Mouse (Mus musculus) thymus, postnatal 25 days (tissue): ENCODE measurements around the gene Atp2b4.

ENCODE experiments used
- DNase-seq: peaks from one replicate; pipeline ENCODE4 v3.0.0; 2022

The Atp2b4 gene

DNA sequence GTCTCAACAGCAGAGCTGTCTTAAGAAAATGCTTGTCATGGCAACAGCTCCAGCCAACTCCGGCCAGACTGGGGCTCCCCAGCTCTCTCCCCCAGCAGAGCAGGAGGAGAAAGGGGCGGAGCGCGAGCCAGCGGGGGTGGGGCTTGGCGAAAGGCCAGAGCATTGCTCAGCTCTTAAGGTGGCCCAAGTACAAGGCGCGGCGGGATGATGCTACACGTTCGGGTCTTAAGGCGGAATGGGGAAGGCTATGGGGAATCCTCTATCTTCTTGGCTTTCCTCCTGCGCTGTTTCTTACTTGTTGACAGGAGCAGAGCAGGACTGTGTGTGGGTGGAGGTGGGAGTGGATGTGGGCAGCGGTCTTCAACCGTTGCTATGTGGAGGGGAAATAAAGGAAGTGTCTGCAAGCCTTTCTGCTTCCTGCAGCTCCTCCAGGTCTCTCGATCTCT lies at the start of gene Atp2b4:
Gene Atp2b4 (minus strand): TSS at position 94 of the 446 bp plus-strand sequence.
- DNase-seq, result peak; percentile 90

DNA sequence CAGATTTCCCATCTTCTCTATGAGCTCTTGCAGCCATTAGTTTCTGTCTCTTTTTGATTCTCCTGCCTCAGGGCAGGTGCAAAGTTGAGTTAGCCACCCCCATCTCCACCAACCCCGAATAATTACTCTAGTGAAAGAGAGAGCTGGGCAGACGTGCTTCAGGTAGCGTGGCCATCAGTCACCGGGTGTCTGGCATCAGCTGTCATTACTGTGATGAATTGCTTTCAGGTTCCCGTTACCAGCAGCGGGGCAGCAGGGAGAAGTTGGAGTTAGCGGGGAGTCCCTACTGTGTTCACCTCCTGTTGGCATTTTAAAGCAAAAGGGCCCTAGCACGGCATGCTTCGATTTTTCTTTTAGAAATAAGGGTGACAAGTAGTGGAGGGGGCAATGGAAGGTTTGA lies 43.9 kb upstream of the Atp2b4 start:
- no peak for DNase-seq

DNA sequence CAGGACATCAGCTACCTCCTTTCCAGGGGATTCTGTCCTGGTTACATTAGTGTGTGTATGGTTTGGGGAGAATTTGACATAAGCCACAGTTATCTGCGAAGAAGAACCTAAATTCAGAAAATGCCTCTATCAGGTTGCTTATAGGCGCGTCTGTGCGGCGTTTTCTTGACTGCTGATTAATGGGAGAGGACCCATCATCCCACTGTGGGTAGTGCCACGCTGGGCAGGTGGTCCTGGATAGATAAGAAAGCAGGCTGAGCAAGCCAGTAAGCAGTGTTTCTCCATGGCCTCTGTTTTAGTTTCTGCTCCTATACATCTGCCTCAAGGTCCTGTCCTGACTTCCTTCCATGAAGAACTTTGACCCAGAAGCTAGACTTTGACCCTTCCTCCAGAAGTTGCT lies 43.1 kb upstream of the Atp2b4 start:
- DNase-seq, result no peak

DNA sequence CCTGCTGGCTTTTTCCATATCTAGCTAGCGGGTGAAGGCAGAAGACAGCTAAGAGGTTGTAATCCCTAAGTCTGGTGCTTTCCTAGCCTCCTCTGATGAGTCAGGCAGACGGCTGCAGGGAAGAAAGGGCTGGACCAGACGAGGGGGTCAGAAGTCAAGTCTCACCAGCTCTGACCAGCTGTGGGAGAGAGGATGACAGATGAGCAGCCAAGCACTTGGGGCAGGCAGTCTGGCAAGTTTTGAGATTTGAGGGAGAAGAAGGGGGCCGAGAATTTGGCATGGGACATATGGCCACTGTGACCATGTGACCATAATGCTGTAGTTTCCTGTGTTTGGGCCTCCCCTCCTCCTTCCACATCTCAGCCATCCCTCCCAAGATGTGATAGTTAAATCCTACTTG lies 42.5 kb upstream of the Atp2b4 start:
- DNase-seq, result no peak

DNA sequence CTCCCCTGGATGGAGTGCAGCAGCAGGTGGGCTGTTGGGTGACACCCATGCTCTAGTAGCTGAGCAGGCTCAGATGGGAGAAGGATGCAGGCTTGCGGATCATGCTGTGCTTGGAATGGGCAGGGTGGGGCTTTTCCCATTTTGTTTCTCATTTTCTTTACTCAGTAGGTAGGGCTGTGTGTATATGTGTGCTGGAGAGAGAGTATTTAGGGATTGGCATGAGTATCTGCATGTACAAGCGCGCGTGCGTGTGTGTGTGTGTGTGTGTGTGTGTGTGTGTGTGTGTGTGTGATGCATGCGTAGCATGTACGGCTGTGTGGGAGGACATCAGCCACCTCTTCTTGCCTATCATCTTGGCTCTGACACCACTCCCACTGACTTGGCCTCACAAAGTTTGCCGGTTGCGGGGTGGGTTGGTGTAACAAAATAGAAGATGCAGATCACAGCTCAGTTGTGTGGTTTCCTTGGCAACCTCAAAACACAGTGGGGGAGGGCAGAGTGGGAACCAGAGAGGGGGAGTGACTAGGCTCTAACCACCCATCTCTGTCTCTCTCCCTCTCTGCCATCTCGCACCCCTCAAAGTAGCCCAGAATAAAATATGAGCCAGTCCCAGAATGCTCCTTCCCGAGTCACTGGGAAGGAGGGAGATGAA lies 41.4 kb upstream of the Atp2b4 start:
- DNase-seq, result no peak

DNA sequence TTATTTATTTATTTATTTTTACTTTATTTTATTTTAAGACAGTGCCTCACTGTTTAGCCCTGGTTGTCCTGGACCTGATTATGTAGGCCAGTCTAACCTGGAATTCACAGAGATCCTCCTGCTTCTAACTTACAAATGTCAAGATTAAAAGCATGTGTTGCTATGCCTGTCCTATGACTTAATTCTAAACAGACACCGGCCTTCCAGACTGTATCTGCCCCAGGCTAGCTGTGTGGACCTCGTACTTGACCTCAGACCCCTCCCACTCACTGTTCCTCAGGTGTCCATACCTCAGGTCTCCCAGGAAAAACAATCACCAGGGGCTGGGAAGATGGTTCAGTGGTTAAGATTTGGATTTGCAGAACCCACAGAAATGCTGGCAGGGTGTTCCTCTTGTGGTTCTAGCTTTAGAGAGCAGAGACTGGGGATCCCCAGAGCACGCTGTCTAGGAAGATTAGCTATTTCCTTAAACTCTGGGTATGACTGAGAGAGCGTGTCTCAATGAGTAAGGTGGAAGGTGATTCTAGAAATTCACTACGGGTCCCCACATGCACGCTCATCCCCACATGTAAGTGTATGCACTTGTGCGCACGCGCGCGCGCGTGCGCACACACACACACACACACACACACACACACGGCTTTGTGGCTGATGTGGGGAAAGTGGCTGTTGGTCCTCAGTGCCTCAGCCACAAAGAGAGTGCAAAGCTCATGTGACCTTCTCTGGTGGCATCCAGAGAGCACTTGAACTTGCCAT lies 40.5 kb upstream of the Atp2b4 start:
- no peak for DNase-seq

DNA sequence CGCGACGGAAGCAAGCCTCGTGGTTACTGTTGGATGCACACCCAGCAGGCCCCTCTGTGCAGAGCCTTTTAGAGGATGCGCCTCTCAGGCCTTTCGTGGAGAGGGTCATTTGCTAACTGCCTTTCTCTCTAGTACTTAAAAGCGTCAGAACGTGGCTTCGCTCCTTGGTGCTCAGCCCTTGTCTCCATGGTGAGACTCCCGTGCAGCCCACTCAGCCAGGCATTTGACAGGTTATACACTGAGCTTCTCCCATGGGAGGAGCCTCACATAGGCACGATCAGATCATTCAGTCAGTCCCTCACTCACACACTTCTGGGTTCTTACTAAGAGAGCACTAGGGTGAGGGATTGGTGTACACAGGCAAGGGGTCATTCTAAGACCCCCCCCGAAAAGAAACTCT lies 39.7 kb upstream of the Atp2b4 start:
- DNase-seq, result no peak

DNA sequence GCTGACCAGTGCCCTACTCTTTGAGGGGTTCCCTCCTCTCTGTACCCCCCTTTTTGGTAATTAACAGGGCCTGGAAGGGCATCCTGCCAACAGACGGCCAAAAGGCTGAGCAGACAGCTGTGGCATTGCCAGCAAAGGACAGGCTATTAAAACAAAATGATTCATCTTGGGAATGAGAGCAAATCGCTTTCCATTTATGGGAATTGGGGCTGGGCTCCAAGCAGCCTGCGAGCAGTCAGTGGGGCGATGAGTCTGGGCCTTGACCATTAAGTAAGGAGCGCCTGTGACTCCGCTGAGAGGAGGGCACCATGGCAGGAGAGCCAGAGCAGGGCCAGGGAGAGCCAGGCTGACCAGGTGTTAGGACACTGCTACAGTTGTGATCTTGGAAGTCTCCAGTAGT lies 33.5 kb upstream of the Atp2b4 start:
- no peak for DNase-seq

DNA sequence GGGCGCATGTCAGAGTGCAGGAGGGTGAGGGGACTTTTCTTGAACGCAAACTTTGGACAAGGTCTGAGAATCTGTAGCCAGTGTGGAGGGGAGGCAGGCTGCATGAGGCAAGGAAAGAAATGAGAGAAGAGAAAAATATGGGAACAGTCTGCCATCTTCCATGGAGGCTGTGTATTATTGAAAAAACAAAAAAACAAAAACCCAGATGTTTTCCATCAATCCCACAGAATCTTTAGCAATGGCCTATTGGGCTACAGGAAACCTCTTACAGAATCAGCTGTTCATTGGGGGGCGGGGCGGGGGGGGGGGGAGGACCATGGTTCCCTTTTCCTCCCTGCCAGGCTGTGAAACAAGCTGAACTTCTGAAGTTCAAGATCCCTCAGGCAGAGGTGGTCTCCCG lies 31.9 kb upstream of the Atp2b4 start:
- DNase-seq, result no peak

DNA sequence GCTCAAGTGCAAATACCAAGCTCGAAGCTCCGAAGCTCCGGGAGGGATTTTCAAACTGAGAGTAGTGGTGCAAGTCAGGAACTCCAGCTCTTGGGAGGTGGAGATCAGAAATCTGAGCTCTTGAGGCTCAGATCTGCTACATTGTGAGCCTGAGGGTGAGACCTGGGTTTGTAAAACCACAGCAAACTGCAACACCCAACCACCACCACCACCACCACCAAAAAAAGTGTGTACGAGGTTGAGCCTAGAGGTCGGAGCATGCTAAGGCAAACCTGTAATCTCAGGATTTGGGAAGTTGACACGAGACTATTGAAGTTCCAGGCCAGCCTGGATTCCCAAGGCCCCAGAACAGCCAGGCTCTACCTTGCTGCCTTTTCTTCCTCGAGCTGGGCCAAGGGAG lies 25.4 kb upstream of the Atp2b4 start:
- DNase-seq, result no peak

DNA sequence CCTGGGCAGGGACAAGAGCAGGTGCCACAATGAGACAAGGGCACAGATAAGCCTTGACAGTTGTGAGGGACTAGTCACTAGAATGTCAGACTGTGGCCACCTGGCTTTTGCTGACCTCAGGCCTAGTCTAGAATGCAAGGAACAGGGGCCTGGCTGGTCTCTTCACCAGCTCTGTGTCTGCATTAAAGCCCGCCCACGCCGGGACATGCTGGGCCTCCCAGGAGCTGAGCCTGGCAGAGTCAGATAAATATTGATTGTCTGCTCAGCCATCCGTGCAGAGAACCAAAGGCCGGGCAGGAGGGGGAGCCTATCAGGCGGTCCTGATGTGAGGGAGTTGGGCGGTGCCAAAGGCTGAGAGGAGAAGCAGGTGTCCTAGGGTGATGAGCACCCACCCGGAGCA lies 24.7 kb upstream of the Atp2b4 start:
- no peak for DNase-seq

DNA sequence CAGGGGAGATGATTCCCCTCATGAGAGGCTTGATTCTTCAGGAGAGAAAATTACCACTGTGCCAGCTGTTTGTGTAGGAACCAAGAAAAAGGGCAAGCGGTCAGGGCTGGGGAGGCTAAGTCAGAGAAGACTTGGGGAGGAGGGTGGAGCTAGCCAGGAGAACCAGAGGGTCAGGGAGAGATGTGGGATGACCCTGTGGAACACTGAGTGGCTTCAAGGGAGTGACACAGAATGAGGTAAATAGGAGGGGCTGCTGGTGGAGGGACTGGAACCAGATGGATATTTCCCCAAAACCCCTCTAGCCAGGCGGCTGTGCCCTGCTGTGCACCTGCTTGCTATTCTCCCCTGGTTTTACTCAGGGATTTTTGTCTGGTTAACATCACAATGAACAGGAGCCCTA lies 24.3 kb upstream of the Atp2b4 start:
- no peak for DNase-seq

DNA sequence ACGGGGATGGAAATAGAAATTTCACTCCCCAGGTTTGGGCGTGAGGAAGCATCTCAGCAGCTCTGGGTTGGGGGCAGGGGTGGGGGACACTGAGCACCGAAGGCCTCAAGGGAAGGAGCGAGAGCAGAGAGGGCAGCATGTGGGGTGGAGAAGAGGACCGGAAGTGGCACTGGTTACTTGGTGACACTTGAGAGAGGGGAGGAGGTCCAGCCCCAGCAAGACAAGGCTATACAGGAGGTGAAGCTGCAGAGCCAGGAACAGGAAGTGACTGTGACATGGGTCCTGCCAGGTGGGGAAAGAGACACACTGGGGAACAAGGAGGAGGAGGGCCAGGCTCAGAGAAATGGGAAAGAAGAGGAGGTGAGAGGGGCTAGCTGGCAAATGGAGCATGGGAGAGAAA lies 20.3 kb upstream of the Atp2b4 start:
- DNase-seq, result peak; percentile 34

DNA sequence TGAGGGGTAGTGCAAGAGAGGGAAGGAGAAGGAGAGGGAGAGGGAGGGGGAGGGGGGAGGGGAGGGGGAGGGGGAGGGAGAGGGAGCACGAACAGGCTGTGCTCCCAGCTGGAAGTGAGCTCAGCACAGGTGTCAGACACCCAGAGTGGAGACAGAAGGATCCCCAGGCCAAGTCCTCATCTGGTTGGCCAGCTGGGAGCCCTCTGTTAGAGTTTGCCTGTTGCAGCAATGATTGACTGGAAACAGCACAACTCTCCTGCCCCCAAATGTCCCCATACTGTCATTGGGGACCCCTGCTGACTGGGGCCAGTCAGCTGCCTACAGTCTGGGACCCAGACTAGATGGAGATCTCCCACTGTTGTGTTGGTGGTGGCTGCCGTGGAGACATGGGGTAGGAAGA lies 19.3 kb upstream of the Atp2b4 start:
- no peak for DNase-seq

DNA sequence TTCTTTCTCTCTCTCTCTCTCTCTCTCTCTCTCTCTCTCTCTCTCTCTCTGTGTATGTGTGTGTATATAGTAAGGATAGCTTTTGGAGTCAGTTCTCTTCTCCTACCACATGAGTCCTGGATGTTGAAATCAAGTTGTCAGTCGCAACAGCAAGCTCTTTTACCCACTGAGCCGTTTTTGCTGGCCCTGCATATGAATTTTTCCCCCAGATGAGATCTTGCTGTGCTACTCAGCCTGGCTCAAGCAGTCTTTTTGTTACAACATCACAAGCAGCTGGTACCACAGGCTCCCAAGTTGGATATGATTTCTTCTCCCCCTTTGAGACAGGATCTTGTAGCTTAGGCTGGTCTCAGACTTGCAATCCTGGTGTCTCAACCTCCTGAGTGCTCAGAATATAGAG lies 17.7 kb upstream of the Atp2b4 start:
- no peak for DNase-seq

DNA sequence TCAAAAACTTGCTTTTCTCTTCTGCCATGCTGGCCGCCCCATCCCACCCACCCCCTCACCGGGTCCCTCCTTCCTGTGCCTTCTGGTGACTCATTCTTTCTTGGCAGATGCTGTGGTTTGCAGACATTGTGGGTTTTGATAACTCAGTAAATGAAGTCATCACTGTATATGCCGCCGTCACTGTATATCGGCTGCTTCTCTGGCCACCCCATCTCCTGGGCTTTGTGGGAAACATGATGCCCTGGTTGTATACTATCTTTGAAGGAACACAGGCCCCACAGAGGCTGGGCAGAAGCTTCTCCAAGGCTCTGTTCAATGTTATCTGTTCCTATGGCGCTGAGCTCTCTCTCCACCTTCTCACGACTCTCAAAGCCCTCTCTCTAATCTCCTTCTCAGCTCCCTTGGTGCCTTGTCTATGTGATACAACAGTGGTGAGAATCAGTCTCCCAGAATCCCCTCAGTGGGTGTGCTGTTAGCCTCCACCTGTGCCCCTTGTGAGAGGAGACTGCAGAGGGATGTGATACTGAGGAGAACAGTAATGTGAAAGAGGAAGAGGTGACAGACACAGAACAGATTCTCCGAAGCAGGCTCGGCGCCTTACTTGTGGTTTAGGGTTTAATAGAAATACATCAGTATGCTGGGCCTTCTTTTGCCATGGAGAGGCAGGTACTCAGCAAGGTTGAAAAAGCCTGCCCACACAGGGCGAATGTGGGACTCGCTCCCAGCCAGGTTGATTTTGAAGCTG lies 15.1 kb upstream of the Atp2b4 start:
- DNase-seq, result no peak

DNA sequence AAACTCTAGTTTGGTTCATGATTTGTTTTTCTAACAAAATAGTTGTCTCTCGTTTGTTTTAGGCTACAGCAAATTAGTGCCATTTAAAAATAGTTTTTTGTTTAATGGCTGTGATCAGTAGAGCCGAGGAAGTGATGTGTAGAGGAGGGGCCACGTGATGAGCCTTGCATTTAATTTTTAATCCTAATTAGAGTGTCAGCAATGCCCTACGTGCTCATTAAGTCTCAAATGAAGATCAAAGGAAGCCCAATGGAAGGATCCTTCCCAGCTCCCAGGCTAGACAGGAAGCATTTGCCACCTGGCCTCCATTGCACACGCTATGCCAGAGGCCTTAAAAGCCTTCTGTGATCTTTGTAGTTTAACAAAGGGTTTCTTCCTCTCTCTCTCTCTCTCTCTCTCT lies 8.5 kb upstream of the Atp2b4 start:
- no peak for DNase-seq

DNA sequence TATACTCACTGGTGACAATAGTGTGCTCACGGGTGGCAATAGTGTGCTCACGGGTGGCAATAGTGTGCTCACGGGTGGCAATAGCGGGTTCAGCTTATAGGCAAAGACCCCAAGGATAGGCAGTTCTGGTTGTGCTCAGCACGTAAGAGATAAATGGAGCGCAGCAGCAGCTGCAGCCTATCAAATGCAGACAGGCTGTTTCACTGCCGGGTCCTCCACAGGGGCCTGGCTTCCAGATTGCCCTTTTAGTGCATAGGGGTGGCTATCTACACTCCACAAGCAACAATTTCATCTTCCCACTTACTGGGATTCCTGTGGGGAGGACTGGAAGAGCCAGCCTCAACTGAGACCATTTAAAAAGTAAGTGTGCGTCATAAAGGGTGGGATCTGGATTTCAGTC lies 7.2 kb upstream of the Atp2b4 start:
- no peak for DNase-seq

DNA sequence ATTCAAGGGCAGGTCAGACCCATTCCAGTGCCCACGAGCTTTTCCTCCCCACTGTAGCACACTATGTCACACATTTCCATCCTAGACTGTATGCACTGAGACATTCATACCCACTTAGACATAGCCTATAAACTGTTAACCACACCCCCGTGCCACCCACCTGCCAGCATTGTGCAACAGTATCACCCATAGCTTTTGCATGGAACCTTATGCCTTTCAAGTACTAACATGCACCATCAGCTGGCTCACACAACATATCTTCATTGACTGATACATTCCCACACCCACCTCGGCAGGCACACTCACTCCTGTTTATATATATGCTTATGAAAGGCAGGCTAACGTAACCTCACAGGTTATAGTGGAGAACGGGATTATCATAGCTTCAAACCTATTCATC lies 902 bp upstream of the Atp2b4 start:
- no peak for DNase-seq

DNA sequence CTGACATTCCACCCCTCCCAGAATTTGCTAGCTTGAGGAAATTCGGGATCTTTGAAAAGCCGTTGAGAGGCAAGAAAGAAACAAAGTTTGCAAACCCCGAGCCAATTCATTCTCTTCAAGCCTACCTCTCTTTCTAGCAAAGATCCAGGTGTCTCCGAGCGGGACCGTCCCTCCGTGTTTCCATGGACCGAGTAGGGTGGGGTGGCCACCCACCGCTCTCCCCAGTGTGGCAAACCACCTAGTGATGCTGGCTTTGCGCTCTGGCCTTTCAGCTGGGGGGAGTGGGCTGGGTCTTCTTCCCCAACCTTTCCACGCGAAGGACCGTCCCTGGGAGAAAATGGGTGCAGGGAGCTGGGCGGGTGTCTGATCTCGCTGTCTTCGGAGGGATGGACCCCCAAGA lies 329 bp downstream of the Atp2b4 start:
- no peak for DNase-seq

DNA sequence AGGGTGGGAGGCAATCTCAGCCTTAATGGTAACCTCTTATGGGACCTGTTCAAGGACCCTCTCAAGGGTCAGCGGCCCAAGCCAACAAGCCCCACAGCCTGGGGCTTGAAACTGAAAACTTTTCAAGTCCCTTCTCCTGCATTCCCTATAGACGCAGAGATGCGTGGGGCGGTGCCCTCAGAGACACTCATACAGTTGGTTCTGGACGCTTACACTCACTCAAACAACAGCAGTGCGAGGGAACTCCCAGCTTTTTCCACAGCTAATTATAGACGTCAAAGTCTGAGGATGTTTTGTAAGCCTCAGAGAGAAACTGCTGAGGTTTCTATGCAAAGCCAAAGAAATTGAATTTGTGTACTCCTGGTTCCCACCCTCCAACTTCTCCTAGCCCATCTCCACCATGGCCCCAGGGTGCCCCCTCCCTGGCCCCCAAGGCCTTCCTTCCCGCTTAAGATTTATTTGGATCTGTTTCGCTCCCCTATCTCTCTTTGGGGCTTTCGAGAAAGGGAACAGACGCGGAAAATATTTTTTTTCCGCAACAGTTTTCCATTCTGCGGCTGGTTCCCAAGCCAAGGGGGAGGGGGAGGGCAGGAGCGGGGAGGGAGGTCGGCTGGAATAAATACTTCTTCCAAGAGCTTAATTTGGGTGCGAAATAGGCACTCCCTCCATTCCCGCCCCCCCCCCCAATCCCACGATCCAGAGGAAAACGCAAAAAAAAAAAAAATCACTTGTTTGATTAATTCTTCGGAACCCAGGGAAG lies 975 bp downstream of the Atp2b4 start:
- DNase-seq, result no peak

DNA sequence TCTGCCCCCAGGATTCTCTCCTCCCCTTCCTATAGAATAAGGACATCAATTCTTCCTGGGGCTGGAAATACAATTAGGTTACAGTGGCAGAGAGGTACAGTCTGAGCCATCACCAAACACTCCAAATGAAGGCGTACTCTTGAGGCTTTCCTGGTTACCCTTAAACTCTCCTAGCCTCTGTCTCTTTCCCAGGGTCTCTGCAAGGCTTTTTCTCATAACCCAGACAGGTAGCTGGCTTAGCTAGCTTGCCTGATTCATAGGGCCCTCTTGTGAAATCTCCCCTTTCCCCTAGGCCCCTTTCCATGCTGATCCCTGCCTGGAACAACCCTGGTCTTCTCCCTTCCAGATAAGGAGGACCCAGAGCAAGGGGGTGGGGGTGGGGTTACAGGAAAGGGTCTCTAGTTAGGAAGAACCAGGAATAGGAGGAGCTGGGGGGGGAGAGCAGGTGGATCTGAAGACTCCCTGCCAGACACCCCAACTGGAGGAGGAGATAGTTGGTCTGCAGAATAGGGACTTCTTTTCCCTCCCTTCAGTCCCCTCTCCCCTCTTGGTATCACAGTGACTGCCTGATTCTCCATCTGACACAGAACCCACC lies 1.9 kb downstream of the Atp2b4 start:
- no peak for DNase-seq
